Mouse (Mus musculus) CH12.LX (cell line): Measurements from ENCODE around the gene Ppp3cb. TPM values are rescaled to one million over a fixed set of nuclear protein-coding genes. Genes with fewer than 3 reads are reported as not detected.

Experiments
- DNase-seq: peaks from one replicate; pipeline ENCODE4 v3.0.0-alpha.2; 2013; ENCODE audit errors: extremely low read depth
- H3K27ac ChIP-seq: 2 replicates; pipeline ENCODE4 v1.5.1; 2012; ENCODE audit warnings: low read depth, mild to moderate bottlenecking, control low read depth, moderate library complexity; ENCODE audit not compliant: insufficient read depth
- H3K27me3 ChIP-seq: replicated peaks from 2 replicates; pipeline ENCODE3; 2012; ENCODE audit warnings: inconsistent platforms
- H3K36me3 ChIP-seq, 2 experiments: replicated peaks in 1 of 2; 2 replicates each; pipeline versions ENCODE3 to v1.6.1; 2012; ENCODE audit warnings: inconsistent platforms in 1 of 2, low read length in 1 of 2, mild to moderate bottlenecking in 1 of 2, mixed read lengths in 1 of 2, moderate library complexity in 1 of 2; ENCODE audit not compliant: control insufficient read depth in 1 of 2, insufficient read depth in 1 of 2
- H3K4me1 ChIP-seq, 2 experiments: 2 replicates each; pipeline ENCODE4 v1.6.1; 2012; ENCODE audit warnings: inconsistent platforms in 1 of 2, moderate library complexity in 1 of 2; ENCODE audit not compliant: insufficient read depth in 2 of 2, control insufficient read depth in 1 of 2
- H3K4me2 ChIP-seq: 2 replicates; pipeline ENCODE4 v1.6.1; 2012; ENCODE audit warnings: low read depth, mild to moderate bottlenecking, control low read depth; ENCODE audit not compliant: poor library complexity, insufficient read depth, severe bottlenecking
- H3K4me3 ChIP-seq, 3 experiments: fragments of 150-350 bp in 1 of 3; sonication (generic) in 1 of 3; replicated peaks in 1 of 3; 2 replicates each; pipeline versions ENCODE3 to v1.5.1; 2011 to 2012; ENCODE audit warnings: low read depth in 2 of 3, low read length in 2 of 3, mild to moderate bottlenecking in 2 of 3, moderate library complexity in 2 of 3, control low read depth in 1 of 3, improper control_type of control experiment in 1 of 3, inconsistent platforms in 1 of 3, mixed read lengths in 1 of 3; ENCODE audit not compliant: poor library complexity in 1 of 3
- H3K79me2 ChIP-seq: replicated peaks from 2 replicates; pipeline ENCODE4 v1.6.1; 2012; ENCODE audit warnings: mild to moderate bottlenecking, moderate library complexity; ENCODE audit not compliant: control insufficient read depth, poor library complexity, insufficient read depth, severe bottlenecking; ENCODE audit errors: extremely low read depth
- H3K9ac ChIP-seq: 2 replicates; pipeline ENCODE4 v1.6.1; 2012; ENCODE audit warnings: low read depth, mild to moderate bottlenecking, control low read depth, moderate library complexity; ENCODE audit not compliant: insufficient read depth
- H3K9me3 ChIP-seq: replicated peaks from 2 replicates; pipeline ENCODE3; 2012; ENCODE audit warnings: low read length, inconsistent platforms, mixed read lengths
- CHD1 ChIP-seq: IDR thresholded peaks from 2 replicates; pipeline ENCODE4 v1.6.1; 2012; ENCODE audit warnings: low read depth, low read length, improper control_type of control experiment, inconsistent platforms
- CTCF ChIP-seq, 2 experiments: IDR thresholded peaks in 1 of 2; conservative IDR thresholded peaks in 1 of 2; 2 replicates each; pipeline ENCODE4 v1.5.1; 2011 to 2012; ENCODE audit warnings: low read depth in 2 of 2, low read length in 2 of 2, improper control_type of control experiment in 1 of 2, inconsistent platforms in 1 of 2, mild to moderate bottlenecking in 1 of 2, moderate library complexity in 1 of 2
- ELF1 ChIP-seq: IDR thresholded peaks from 2 replicates; pipeline ENCODE4 v1.6.1; 2014; ENCODE audit warnings: low read depth, mild to moderate bottlenecking, inconsistent platforms, low read length, improper control_type of control experiment
- EP300 ChIP-seq: IDR thresholded peaks from 2 replicates; pipeline ENCODE4 v1.6.1; 2011; ENCODE audit warnings: low read length, improper control_type of control experiment
- ETS1 ChIP-seq: conservative IDR thresholded peaks from 2 replicates; pipeline ENCODE4 v1.6.1; 2012; ENCODE audit warnings: low read depth, mild to moderate bottlenecking, inconsistent platforms, low read length, improper control_type of control experiment, moderate library complexity
- HCFC1 ChIP-seq: IDR thresholded peaks from 2 replicates; pipeline ENCODE4 v1.6.1; 2012; ENCODE audit warnings: low read depth, mild to moderate bottlenecking, inconsistent platforms, low read length, improper control_type of control experiment
- IRF4 ChIP-seq: IDR thresholded peaks from 2 replicates; pipeline ENCODE4 v1.6.1; 2014; ENCODE audit warnings: low read depth, mild to moderate bottlenecking, inconsistent platforms, low read length, improper control_type of control experiment
- MAZ ChIP-seq: IDR thresholded peaks from 2 replicates; pipeline ENCODE4 v1.6.1; 2012; ENCODE audit warnings: low read depth, mild to moderate bottlenecking, inconsistent platforms, low read length, improper control_type of control experiment, moderate library complexity
- NELFE ChIP-seq: IDR thresholded peaks from 2 replicates; pipeline ENCODE4 v1.6.1; 2011; ENCODE audit warnings: low read depth, low read length, improper control_type of control experiment
- NRF1 ChIP-seq: IDR thresholded peaks from 2 replicates; pipeline ENCODE4 v1.6.1; 2014; ENCODE audit warnings: low read depth, mild to moderate bottlenecking, inconsistent platforms, low read length, improper control_type of control experiment, moderate library complexity
- PAX5 ChIP-seq: IDR thresholded peaks from 2 replicates; pipeline ENCODE4 v1.6.1; 2012; ENCODE audit warnings: low read length, inconsistent platforms, mixed read lengths
- RCOR1 ChIP-seq: conservative IDR thresholded peaks from 2 replicates; pipeline ENCODE4 v1.6.1; 2012; ENCODE audit warnings: low read depth, mild to moderate bottlenecking, inconsistent platforms, low read length, improper control_type of control experiment
- SMC3 ChIP-seq: IDR thresholded peaks from 2 replicates; pipeline ENCODE4 v1.6.1; 2011; ENCODE audit warnings: low read depth, low read length, improper control_type of control experiment
- TCF12 ChIP-seq: IDR thresholded peaks from 2 replicates; pipeline ENCODE4 v1.6.1; 2014; ENCODE audit warnings: low read depth, mild to moderate bottlenecking, inconsistent platforms, low read length, improper control_type of control experiment
- UBTF ChIP-seq: IDR thresholded peaks from 2 replicates; pipeline ENCODE4 v1.6.1; 2012; ENCODE audit warnings: low read depth, mild to moderate bottlenecking, inconsistent platforms, low read length, improper control_type of control experiment, moderate library complexity
- USF1 ChIP-seq: IDR thresholded peaks from 2 replicates; pipeline ENCODE4 v1.6.1; 2014; ENCODE audit warnings: low read depth, mild to moderate bottlenecking, inconsistent platforms, low read length, improper control_type of control experiment
- USF2 ChIP-seq: conservative IDR thresholded peaks from 2 replicates; pipeline ENCODE4 v1.6.1; 2011; ENCODE audit warnings: low read depth, low read length, improper control_type of control experiment
- ZC3H11A ChIP-seq: IDR thresholded peaks from 2 replicates; pipeline ENCODE4 v1.6.1; 2012; ENCODE audit warnings: low read depth, mild to moderate bottlenecking, inconsistent platforms, low read length, improper control_type of control experiment
- ZKSCAN1 ChIP-seq: IDR thresholded peaks from 2 replicates; pipeline ENCODE4 v1.6.1; 2012; ENCODE audit warnings: low read depth, inconsistent platforms, low read length, improper control_type of control experiment, borderline replicate concordance
- dilution Hi-C: fragments of 300-500 bp; cut with MboI; formaldehyde crosslinking; loops from 2 replicates; pipeline ENCODE4 v1.14.3; 2020; ENCODE audit warnings: low sequenced_read_pairs; ENCODE audit not compliant: extremely low pct_unique_long_range_greater_than_20kb, extremely low pct_ligation_motif_present
- in situ Hi-C: fragments of 300-500 bp; cut with MboI; formaldehyde crosslinking; loops from 3 replicates; pipeline ENCODE4 v1.14.3; 2019; ENCODE audit warnings: low sequenced_read_pairs, low pct_ligation_motif_present, low pct_unique_long_range_greater_than_20kb, mixed read lengths
- polyA plus RNA-seq: library from polyadenylated mRNA; unstranded; fragments of >175 nt; gene quantifications from 2 replicates; pipeline ENCODE4 v1.2.1, GENCODE M21; 2012; ENCODE audit warnings: low read depth; ENCODE audit not compliant: insufficient read length
- total RNA-seq, 2 experiments: library from RNA; depleted of rRNA; stranded (reverse); fragments of 300-350 nt in 1 of 2; fragments of >200 nt in 1 of 2; gene quantifications; 2 replicates each; pipeline ENCODE4 v1.2.3; 2012 to 2014

Gene Ppp3cb
- total and polyA plus RNA-seq, 3 experiments = 25.7 to 61.1 (median 50.6) TPM

DNA sequence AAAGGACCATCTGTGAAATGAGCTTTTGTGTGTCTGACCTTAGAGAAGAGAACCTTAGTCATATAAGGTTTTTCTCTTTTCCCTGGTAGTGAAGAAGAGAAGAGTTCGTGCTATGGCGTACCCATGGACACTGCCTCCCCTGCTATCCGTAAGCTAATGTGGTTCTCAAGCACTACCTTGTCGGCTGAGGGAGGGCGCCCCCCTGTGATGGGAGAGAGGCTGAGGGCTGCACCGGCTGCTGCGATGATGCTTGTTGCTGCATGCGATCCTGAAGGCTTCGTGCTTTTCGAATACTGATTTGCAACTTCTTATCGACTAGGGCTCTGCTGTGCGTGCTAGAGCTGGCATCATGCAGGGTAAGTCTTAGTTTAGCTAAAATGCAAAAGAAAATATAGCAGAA, 18.3 kb upstream of the Ppp3cb start:
- dilution Hi-C loops = no loop called here
- in situ Hi-C loops = no loop called here
- DNase-seq = no peak

GRCm38 (mm10) chr14:20561897-20562296, 15.5 kb upstream of the Ppp3cb start:
- H3K27ac ChIP-seq = no peak overlapping the region
- no peaks in the 10 kb centered on the region for H3K27me3 ChIP-seq
- TF ChIP-seq USF1 (no peak), SMC3 (no peak), EP300 (peak; percentile 81), ELF1 (no peak), TCF12 (peak; percentile 56; the same call in 1 of the 2 replicates), IRF4 (peak; percentile 46; the same call in 1 of the 2 replicates), ETS1 (peak; percentile 72)
- in situ Hi-C loops (no loop called here), dilution Hi-C loops (no loop called here)
- no peaks in the 10 kb centered on the region for H3K79me2 ChIP-seq
- peaks cover 2 to 27% of the 10 kb centered on the region in 2 experiments; a peak in 2 of 4 replicates for H3K4me1 ChIP-seq
- H3K36me3 ChIP-seq = peaks cover 36 to 71% of the 10 kb centered on the region in 2 experiments
- peak; percentile 58 for DNase-seq
- no peak overlapping the region for H3K4me2 ChIP-seq
- no peak overlapping the region for H3K4me3 ChIP-seq
- H3K9me3 ChIP-seq = peaks cover 4% of the 10 kb centered on the region
- no peak overlapping the region for H3K9ac ChIP-seq

More for the DNA sequence above, 18.3 kb upstream of the Ppp3cb start:
- Histone ChIP-seq H3K27me3 (no peaks in the 10 kb centered on the region), H3K4me2 (no peak overlapping the region), H3K9ac (no peak overlapping the region), H3K4me3 (no peak overlapping the region), H3K79me2 (no peaks in the 10 kb centered on the region), H3K27ac (no peak overlapping the region), H3K4me1 (peaks cover 2 to 27% of the 10 kb centered on the region in 2 experiments; a peak in 2 of 4 replicates), H3K36me3 (peaks cover 30 to 78% of the 10 kb centered on the region in 2 experiments), H3K9me3 (no peaks in the 10 kb centered on the region)
- TF ChIP-seq CTCF (conservative IDR thresholded peaks at IDR 0.05 in 1 of 2, IDR thresholded peaks at IDR 0.05 in 1 of 2; ENCODE audit: low read depth in 2 of 2, low read length in 2 of 2) (peak in 1 of 2 experiments; percentile 39; a peak in 2 of 4 replicates), UBTF (no peak), CHD1 (no peak), NELFE (no peak)

- H3K27ac ChIP-seq = no peak overlapping the region
- dilution Hi-C loops (no loop called here), in situ Hi-C loops (no loop called here)
- H3K4me1 ChIP-seq = peaks cover 0 to 13% of the 10 kb centered on the region in 2 experiments; a peak in 2 of 4 replicates
- H3K4me3 ChIP-seq = no peak overlapping the region
- peaks cover 19 to 68% of the 10 kb centered on the region in 2 experiments for H3K36me3 ChIP-seq
- no peak overlapping the region for H3K9ac ChIP-seq
- no peak for DNase-seq
- H3K4me2 ChIP-seq = no peak overlapping the region
- no peaks in the 10 kb centered on the region for H3K27me3 ChIP-seq
- no peaks in the 10 kb centered on the region for H3K9me3 ChIP-seq
- TF ChIP-seq PAX5 (no peak), NRF1 (no peak), MAZ (no peak), HCFC1 (no peak), ZC3H11A (no peak), USF2 (no peak), TCF12 (no peak), ZKSCAN1 (no peak), RCOR1 (no peak)
- H3K79me2 ChIP-seq = peaks cover under 1% of the 10 kb centered on the region; the same call in 1 of the 2 replicates
Measured at GRCm38 (mm10) chr14:20550136-20550535, 3.8 kb upstream of the Ppp3cb start.
